Mouse (Mus musculus) retina, embryonic 14.5 days (tissue): ENCODE data around the gene Mia.
A peak's percentile ranks its signal among the peaks of the same experiment; 100 is the strongest.

Experiments
- DNase-seq: peaks from one replicate; pipeline ENCODE4 v3.0.0-alpha.2; 2015; ENCODE audit warnings: low spot score

Gene Mia

DNA sequence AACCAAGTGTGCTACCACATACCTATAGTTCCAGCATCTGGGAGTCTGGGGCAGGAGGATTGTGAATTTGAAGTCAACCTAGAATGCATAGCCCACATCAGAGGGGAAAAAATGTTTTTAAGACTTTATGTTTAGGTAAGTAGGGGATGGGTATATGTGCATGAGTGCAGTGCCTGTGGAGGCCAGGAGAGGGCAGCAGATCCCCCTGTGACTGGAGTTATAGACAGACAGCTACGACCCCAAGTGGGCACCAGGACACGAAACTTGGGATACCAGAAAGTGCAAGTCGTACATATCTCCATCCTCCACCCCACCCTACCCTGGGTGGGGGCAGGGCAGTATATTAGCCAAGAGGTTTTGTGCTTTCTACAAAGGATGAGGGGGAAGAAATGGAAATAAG lies 4.0 kb upstream of the Mia start:
- DNase-seq: peak; percentile 59

DNA sequence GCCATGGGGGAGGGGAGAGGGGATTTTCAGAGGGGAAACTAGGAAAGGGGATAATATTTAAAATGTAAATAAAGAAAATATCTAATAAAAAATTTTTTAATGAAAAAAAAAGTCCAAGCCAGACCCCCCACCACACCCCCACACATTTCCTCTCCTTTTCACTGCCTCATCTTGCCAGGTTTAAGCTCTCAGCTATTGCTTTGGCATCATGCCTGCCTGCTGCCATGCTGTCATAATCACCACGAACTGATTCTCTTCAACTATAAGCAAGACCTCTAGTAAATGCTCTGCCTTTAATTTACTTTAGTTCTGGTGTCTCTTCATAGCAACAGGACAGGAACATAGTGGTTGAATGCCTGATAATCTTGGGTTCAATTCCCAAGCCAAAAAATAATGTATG lies 1.5 kb upstream of the Mia start:
- no peak for DNase-seq

DNA sequence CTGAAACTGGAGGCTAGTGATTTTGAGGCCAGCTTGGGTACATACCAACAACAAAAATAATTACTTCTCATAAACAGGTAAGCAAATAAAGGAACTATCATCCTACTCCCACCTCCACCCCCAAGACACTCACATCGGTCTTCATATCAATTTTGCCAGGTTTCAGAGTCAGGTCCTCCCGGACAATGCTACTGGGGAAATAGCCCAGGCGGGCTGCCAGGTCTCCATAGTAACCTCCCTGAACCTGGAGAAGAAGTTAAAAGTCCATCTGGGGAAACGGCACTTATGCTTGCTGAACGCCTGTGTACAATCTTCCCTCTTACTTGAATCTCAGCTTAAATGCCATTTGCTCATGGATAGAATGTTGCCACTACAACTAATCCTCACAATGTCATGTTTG lies 921 bp downstream of the Mia start:
- no peak for DNase-seq

DNA sequence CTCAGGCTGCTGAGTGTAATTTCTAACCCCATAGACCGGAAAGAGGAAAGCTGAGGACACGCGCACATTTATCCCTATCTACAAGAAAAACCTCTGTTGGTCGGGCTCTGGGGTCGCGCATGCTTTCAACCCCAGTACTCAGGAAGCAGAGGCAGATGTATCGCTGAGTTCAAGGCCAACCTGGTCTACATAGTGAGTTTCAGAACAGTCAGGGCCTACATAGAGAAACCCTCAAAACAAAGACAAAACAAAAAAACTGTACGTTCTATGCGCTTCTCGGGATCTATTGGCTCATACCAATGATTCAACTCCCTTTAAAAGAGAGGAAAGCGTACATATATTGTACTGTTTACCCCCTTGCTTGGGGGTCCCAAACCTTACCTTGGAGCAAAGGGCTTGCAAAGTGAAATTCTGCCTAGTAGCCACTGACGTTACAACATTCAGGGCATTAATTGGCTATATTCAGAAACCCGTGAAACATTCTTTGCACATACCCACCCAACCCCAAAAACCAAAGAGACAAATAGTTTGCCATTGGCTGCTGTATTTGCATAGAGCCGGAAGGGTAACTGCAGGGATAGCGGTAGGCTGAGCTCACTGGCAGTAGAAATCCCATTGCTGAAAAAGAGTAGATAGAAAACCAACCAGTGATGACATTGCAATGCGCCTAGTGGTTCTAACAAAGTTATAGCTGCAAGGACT lies 1.6 kb downstream of the Mia start:
- no peak for DNase-seq

DNA sequence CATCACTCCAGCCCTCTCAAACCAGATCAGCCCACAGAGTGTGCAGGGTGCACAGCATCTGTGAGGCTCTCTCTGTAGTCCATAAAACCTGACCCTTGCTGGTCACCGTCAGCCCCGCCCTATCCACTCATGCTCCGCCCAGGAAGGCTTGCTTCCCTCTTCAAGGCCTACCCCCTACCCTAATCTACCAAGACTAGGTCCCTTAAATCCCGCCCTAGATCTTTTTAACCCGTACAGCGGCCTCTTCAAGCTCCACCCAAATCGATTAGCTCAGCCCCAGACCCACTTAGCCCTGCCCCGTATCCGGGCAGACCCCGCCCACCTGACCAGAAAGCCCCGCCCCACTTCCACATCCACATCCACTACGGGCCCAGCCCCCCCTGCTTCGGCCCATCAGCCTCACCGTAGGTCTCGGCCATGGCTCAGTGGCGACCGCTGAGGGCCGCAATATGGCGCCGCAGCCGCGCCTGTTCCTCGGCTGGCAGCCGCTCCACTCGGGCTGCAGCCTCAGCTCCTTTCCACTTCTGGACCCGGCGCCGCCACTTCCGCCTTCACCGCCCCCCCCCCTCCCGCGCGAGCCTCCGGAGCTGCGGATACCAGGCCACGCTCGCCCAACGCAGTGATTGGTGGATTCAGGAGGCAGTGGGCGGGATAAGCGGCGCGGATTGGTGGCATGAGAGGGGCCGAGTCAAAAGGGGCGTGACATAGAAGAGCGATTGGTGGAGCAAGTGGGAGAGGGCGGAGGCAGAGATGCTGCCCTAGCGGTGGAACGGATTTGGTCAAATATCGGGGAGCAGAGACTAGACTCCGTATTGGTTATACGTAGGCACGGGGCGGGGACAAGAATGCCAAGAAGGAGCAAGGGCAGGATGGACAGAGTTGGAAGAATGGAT lies 2.4 kb downstream of the Mia start, which contains the start of gene Rab4b:
TSS of gene Rab4b (minus strand) at position 573 of the 893 bp plus-strand sequence.
- peak; percentile 99 for DNase-seq

DNA sequence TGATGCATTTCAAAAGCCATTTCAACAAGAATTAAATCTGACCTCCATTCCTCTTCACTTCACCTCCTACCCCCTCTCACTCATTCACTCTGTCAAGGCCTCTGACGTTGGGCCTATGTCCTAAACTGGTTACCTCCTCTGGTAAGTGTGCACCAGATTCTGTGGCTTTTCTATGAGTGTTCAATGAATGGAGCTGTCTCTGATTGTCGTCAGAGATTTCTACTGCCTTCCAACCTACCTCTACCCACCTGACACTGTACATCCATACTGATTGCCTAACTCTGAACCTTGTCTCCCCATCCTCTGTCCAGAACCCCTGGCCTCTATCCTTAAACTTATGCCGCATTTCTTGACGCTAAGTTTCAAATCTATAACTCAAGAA lies 3.0 kb downstream of the Mia start:
- DNase-seq: no peak

DNA sequence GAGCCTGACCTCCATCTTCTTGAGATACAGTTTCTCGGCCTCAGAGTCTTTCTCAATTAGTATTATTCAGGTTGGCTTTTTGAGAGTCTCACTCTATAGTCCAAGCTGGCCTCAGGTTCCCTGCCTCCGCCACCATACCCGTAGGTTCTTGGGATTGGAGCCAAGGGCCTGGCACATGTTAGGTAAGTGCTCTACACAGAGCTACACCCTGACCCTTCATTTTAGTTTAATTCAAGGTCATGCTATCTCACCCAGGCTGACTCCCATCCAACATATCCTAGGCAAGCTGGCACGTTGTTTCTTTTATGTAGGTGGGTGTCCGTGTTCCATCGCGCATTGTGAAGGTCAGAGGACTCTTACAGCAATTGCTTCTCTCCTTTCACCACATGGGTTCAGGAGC lies 6.1 kb downstream of the Mia start:
- no peak for DNase-seq

DNA sequence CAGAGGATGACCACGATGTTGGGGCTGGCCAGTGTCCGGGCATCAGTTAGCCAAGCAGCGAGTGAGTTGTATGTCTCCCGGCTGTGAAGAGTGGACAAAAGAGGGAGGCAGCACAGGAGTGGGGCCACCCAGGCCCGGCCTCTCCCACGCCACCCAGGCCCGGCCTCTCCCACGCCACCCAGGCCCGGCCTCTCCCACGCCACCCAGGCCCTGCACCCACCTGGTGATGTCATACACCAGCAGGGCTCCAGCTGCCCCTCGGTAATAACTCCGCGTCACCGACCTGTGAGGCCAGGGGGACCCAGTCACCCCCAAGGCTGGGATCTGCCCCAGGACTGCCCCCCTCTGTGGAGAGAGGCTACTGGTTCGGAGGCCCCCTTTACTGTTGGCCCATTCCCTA lies 6.5 kb downstream of the Mia start:
- no peak for DNase-seq

DNA sequence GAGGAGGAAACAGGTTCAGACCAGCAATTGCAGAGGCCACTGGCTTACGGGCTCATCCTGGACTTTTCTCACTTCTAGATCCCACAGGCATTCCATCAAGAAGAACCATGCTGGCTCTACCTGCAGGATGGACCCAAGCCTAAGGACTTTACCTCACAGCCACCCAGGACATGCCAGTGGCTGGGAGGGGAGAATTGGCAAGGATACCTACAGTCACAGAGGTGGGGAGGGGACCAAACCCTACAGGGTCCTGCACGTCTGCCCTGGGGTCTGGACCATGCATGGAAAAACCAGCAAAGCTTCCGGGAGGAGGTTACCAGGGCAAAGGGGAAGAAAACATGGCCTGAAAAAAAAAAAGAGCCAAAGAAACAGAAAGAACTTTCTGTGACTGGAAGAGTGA lies 10.0 kb downstream of the Mia start:
- DNase-seq: no peak

DNA sequence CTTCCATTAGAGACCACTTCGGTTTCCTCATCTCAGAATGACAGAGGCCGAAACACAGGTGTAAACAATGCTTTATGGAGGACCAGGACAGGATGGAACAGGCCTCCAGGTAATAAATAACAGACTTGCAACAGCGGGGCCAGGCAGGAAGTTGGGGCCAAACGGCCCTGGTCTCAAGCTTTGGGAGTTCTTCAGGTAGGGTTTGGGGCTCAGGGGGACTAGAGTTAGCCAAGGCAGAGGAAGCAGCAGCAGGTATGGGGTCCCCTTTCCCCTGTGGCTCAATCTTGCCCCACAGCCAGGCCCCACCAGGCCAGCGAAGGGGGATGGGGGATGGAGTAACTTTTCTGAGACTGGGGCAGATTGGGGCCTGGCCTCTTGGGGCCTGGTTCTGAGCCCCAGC lies 12.6 kb downstream of the Mia start:
- DNase-seq: no peak

DNA sequence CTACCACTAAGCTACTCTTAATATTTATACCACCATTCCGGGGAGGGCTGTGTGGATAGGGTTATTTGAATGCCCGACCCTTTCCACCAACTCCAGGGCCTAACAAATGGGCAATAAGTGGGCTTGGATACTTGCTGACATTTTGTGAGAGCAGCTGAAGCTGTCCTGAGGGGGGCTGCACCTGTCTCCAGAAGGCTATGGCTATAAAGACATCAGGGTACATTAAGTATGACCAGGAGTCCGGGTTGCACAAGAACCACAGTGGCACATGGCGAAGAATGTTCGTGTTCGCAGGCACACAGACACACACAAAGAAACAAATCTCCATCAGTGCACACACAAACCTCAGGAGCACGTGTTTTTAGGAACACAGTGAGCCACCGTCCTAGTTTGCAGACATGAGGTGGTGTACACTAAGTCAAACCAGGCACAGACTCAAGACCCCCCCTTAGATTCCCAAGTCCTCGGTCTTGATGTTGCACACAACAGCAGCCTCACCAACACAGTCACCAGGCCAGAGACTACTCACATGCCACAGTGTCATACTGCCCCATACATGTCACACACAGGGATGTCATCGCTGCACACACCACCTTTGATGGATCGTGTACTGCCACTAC lies 13.4 kb downstream of the Mia start:
- no peak for DNase-seq

DNA sequence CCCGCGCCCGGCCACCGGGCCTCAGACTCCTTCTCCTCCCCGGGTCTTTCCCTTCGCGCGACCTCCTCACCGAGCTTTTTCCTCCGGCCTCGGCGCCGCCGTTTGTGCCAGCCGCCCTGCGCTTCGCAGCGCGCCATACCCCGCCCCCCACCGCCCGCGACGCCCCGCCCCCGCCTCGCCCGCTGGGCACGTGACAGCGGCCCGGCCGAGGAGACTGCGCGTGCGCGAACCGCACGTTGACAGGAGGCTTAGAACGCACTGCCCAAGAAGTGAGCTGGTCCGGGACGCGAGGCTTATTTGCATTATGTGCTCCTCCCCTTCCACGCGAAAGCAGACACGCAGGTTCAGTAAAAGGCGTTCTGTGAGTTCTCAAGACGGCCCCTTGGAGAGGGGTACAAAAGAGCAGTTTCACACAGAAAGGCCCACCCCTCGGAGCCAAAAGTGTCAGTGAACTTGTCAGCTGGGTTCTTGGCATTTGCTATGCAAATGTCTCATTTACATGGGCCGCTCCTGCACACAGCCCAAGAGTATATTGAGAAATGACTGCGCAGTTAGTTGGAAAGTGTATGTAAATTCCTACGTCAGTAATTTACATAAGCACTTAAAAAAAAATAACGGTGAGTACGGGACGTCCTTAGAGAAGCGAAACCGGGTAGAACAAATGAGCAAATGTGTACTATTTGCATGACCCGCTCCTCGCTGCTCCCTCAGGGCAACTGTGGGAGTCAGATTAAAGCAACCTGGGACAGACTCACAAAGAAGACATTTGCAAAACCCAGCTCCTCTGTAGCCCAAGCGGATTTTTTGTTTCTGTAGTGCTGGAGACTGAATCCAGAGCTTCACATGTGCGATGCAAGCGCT lies 14.1 kb downstream of the Mia start, which contains the start of gene Egln2:
TSS of gene Egln2 (minus strand) at position 189 of the 861 bp plus-strand sequence.
- peak; percentile 94 for DNase-seq

DNA sequence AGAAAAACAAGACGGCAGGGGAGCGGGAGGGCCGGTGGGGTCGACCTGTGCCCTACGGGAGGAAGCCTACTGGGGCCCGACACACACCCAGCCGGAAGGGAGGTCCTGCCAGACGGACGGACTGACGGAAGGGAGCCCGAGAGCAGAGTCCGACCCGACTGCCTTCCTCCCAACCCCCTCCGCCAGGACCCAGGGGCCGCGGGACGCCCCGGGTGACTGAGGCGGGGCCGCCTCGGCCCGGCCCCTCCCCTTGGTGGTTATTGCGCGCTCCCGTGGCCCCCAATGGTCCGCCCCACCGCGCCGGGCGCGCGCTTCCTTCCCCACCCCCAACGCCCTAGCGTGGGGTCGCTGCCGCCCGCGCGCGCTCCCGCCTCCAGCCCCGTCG lies 14.7 kb downstream of the Mia start:
- DNase-seq: peak; percentile 86

DNA sequence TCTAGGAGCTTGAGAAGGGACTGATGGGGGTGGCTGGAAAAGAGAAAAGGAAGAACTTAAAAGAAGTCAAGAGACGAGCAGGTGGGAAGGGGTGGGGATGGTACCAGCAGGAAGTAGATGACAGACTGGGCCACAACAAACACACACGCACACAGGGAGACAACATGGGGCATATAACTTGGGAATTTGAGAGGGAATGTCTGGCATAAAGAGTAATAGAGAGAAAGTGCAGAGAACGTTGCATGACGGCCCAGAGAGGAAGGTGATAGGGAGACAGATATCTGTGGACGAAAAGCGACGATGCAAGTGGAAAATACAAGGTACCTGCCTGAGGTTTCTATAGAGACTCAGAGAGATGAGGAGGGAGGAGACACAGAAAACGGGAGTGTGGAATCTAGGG lies 15.3 kb downstream of the Mia start:
- no peak for DNase-seq

DNA sequence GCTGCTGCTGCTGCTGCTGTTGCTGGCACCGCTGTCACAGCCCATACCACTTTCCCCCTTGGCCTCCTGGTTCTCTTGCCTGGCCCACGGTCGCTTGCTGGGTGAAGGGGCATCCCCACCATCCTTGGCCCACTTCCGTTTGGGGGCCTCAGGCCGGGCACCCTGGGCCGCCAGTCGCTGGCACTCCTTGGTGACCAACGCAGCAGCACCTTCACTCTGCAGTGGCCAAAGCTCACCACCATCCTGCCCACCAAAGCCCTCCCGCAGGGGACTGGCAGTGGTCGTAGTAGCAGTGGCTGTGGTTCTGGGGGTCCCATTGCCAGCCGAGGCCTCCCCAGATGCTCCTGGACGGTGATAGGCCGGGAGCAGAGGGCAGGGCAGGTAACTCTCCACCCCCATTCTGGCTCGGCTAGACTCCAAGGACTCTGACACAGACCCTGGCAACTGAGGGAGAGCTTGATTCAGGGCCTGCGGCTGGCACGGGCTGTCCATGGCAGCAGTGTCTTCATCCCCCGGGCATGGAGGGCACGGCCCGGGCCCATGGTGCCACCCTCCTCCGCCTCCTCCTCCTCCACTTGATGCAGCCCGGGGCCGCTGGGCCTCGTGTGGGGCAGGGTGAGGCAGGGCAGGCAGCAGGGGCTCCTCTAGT lies 15.8 kb downstream of the Mia start:
- no peak for DNase-seq

DNA sequence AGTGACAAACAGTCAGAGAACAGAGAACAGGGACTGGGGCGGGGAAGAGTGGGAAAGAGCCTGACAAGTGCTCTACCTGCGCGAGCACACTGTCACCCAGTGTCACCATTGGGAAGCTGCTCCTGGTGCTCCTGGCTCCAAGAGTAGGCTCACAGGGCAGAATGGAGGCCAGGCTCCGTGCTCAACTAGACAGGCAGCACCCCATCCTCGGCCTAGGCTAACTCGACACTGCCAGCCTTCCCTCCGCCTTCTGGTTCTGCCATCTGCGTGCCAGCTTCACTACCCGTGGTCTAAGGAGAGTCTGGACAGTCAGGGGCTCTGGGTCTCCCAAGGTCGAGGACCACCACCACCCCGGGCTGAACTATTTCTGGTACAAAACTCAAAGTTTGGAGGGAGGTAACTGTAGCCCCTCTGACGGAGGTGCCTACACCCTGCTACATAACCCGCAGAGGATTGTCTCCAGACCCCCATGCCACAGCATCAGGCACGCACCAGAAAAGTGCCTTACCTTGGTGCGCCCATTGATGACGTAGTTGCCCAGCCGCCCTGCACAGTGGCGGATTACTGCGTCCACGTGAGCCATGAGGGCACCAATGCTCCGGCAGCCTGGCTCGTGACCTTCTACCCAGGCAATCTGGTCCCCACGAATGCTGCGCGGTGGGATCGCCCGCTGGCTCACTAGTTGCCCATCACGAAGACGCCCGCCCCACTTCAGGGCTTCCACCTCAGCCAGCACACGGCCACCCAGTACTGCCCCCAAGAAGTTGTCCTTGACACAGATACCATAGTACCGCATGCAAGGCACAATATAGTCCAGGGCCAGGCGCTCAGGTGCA lies 16.6 kb downstream of the Mia start:
- no peak for DNase-seq

DNA sequence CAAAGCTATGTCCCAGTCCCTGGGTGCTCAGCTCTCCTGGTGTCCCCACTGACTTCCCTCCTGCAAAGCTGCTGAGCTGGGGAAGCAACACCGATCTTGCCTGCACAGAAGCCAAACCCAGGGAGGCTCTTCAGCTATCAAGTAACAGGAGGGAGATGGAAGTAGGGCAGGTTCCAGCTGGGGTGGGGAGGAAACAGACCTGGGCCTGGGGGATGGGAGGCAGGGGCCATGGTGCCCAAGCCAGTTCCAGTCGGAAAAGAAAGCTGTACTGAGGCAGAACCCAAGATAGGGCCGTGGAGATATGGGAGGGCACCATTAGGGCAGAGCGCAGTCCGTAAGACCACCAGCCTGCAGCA lies 17.5 kb downstream of the Mia start:
- DNase-seq: no peak

DNA sequence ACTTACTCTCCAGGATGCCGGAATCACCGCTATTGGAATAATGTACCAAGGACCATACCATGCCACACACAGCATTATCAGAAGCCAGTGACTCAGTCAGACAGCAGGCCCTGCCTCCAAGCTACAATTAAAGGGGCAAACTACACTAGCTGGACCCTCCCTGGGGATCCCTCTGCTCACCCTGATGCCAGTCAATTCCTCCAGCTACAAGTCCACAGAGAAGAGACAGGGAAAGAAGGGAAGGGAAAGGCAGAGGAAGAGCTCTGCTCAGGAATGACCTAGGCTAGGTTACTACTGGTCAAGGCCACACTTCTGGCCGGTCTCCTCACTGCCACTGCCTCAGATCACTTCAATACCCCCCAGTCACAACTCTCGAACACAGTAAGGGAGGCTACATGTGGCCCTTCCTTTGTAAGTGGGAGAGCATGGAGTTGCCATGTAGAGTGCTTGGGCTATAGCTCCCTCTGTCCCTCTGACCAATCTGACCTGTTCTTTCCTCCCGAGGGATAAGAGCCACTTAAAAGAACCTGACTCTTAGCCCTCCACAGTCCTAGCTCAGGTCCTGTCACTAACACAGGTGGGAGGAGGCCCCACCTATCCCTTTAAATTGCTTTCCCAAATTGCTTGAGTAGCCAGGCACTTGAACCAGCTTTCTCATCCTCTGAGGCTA lies 18.0 kb downstream of the Mia start:
- no peak for DNase-seq

DNA sequence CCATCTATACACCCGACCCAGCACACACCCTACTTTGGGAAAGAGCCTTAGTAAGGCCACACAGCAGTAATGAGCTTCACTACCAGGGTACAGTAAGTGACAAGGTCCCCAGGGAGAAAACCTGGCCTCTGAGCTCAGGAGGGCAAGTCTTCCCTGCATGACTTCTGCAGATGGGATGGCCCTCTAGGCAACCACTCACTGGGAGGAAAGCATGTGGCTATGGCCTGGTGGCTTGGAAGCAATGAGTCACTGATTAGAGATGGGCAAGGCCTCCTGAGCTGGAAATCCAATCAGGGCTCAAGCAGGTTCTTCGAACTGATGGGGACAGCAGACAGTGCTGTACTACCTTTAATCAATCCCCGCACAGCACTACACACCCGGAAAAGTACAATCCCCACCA lies 19.2 kb downstream of the Mia start:
- DNase-seq: no peak

DNA sequence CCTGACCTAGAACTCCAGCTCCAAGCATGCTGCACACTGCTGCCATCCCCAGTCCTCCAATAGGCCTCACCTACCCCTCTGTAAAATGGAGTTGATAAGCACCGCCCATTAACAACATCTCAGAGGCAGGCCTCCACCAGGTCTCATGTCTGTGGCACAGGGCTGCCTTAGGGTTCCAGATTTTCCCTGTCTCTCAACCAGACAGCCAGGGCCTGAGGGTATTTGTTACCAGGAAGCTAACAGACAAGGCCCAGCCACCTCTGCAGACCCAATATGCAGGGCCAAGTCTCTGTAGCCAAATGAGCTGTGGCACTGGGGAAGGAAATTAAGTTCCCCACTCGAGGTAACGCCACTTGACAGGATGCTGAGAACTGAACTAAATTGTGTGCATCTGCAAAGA lies 20.0 kb downstream of the Mia start:
- DNase-seq: no peak
